Mouse (Mus musculus) myocyte (in vitro differentiated cells): ENCODE measurements around the gene Rbfox1. TPM values are rescaled to one million over a fixed set of nuclear protein-coding genes. Genes with fewer than 3 reads are reported as not detected.

Experiments
- H3K27me3 ChIP-seq: one replicate; pipeline ENCODE4 v1.6.1; 2011; ENCODE audit not compliant: control insufficient read depth, insufficient read depth, insufficient read length
- H3K36me3 ChIP-seq: one replicate; pipeline ENCODE4 v1.6.1; 2011; ENCODE audit not compliant: control insufficient read depth, insufficient read depth
- H3K4me2 ChIP-seq: one replicate; pipeline ENCODE4 v1.6.1; 2011; ENCODE audit warnings: low read depth, control low read depth
- H3K4me3 ChIP-seq: one replicate; pipeline ENCODE4 v1.5.1; 2011; ENCODE audit warnings: mild to moderate bottlenecking, control low read depth, moderate library complexity
- H3K79me2 ChIP-seq: one replicate; pipeline ENCODE4 v1.6.1; 2011; ENCODE audit not compliant: control insufficient read depth, insufficient read depth
- H3ac ChIP-seq: one replicate; pipeline ENCODE4 v1.6.1; 2011; ENCODE audit not compliant: control insufficient read depth, insufficient read length
- CEBPB ChIP-seq: IDR thresholded peaks from 2 replicates; pipeline ENCODE4 v1.6.1; 2011; ENCODE audit warnings: mild to moderate bottlenecking, moderate library complexity; ENCODE audit not compliant: poor library complexity, insufficient read depth, severe bottlenecking
- E2F4 ChIP-seq: IDR thresholded peaks from one replicate; pipeline ENCODE4 v1.6.1; 2011; ENCODE audit warnings: mild to moderate bottlenecking, control low read depth, moderate library complexity; ENCODE audit not compliant: insufficient read depth
- MAX ChIP-seq: IDR thresholded peaks from one replicate; pipeline ENCODE4 v1.6.1; 2011; ENCODE audit warnings: low read depth, mild to moderate bottlenecking, control low read depth
- MYOD1 ChIP-seq, 3 experiments: IDR thresholded peaks; one replicate each; pipeline ENCODE4 v1.6.1; 2011; ENCODE audit warnings: control low read depth in 2 of 3, low read depth in 2 of 3, mild to moderate bottlenecking in 2 of 3, moderate library complexity in 1 of 3; ENCODE audit not compliant: insufficient read length in 2 of 3, control insufficient read depth in 1 of 3
- MYOG ChIP-seq, 3 experiments: IDR thresholded peaks; one replicate each; pipeline ENCODE4 v1.6.1; 2011; ENCODE audit warnings: control low read depth in 2 of 3, low read depth in 2 of 3, mild to moderate bottlenecking in 2 of 3; ENCODE audit not compliant: insufficient read length in 2 of 3, control insufficient read depth in 1 of 3, insufficient read depth in 1 of 3
- POLR2A ChIP-seq: IDR thresholded peaks from one replicate; pipeline ENCODE4 v1.6.1; 2011; ENCODE audit warnings: low read depth, mild to moderate bottlenecking, control low read depth, moderate library complexity; ENCODE audit not compliant: insufficient read length
- POLR2AphosphoS2 ChIP-seq: IDR thresholded peaks from one replicate; pipeline ENCODE4 v1.6.1; 2011; ENCODE audit warnings: low read depth, control low read depth; ENCODE audit not compliant: insufficient read length
- REST ChIP-seq: IDR thresholded peaks from one replicate; pipeline ENCODE4 v1.6.1; 2011; ENCODE audit warnings: mild to moderate bottlenecking, control low read depth, moderate library complexity; ENCODE audit not compliant: insufficient read depth, insufficient read length
- SRF ChIP-seq: IDR thresholded peaks from one replicate; pipeline ENCODE4 v1.6.1; 2011; ENCODE audit warnings: low read depth; ENCODE audit not compliant: control insufficient read depth, insufficient read length
- TCF12 ChIP-seq: IDR thresholded peaks from one replicate; pipeline ENCODE4 v1.6.1; 2011; ENCODE audit warnings: mild to moderate bottlenecking, control low read depth; ENCODE audit not compliant: poor library complexity, insufficient read depth, severe bottlenecking
- TCF3 ChIP-seq: IDR thresholded peaks from one replicate; pipeline ENCODE4 v1.6.1; 2011; ENCODE audit warnings: low read depth, control low read depth; ENCODE audit not compliant: insufficient read length
- USF1 ChIP-seq: IDR thresholded peaks from one replicate; pipeline ENCODE4 v1.6.1; 2011; ENCODE audit warnings: low read depth, mild to moderate bottlenecking, control low read depth, moderate library complexity
- polyA plus RNA-seq: library from polyadenylated mRNA; unstranded; fragments of >200 nt; fragmentation: generic; extraction: Trizol; gene quantifications from one replicate; pipeline ENCODE4 v1.2.1, GENCODE M21; 2012; ENCODE audit warnings: missing spikeins

Gene Rbfox1
- polyA plus RNA-seq, 1 experiment: 8.3 TPM

GRCm38 (mm10) chr16:7447718-7448649 lies 1562.8 kb downstream of the Rbfox1 start:
- no peak overlapping the region for H3K4me2 ChIP-seq
- no peak overlapping the region for H3ac ChIP-seq
- no peak for TF ChIP-seq CEBPB
- no peak for TF ChIP-seq SRF
- no peak for TF ChIP-seq MYOD1 (IDR thresholded peaks at IDR 0.05; ENCODE audit: control insufficient read depth in 1 of 3, insufficient read length in 2 of 3, low read depth in 2 of 3)
- no peak for TF ChIP-seq TCF3
- no peak for TF ChIP-seq POLR2A
- no peak for TF ChIP-seq E2F4
- no peak for TF ChIP-seq POLR2AphosphoS2
- no peak for TF ChIP-seq MYOG (IDR thresholded peaks at IDR 0.05; ENCODE audit: control insufficient read depth in 1 of 3, insufficient read depth in 1 of 3, insufficient read length in 2 of 3, low read depth in 2 of 3)
- no peak for TF ChIP-seq USF1
- no peak for TF ChIP-seq MAX
- TF ChIP-seq TCF12: no peak
- no peak for TF ChIP-seq REST
- H3K4me3 ChIP-seq: no peak overlapping the region
- H3K79me2 ChIP-seq: no peaks in the 10 kb centered on the region
- no peaks in the 10 kb centered on the region for H3K27me3 ChIP-seq
- no peaks in the 10 kb centered on the region for H3K36me3 ChIP-seq

- Histone ChIP-seq H3K79me2 (no peaks in the 10 kb centered on the region), H3K4me2 (no peak overlapping the region), H3K36me3 (no peaks in the 10 kb centered on the region), H3ac (no peak overlapping the region), H3K4me3 (no peak overlapping the region), H3K27me3 (no peaks in the 10 kb centered on the region)
- TF ChIP-seq CEBPB (no peak), MYOG (IDR thresholded peaks at IDR 0.05; ENCODE audit: control insufficient read depth in 1 of 3, insufficient read depth in 1 of 3, insufficient read length in 2 of 3, low read depth in 2 of 3) (no peak), TCF12 (no peak), MYOD1 (IDR thresholded peaks at IDR 0.05; ENCODE audit: control insufficient read depth in 1 of 3, insufficient read length in 2 of 3, low read depth in 2 of 3) (no peak), USF1 (no peak), E2F4 (no peak), POLR2A (no peak), POLR2AphosphoS2 (no peak), REST (no peak), TCF3 (no peak), MAX (no peak), SRF (no peak)
Measured at GRCm38 (mm10) chr16:7451193-7451592, 1566.0 kb downstream of the Rbfox1 start.

- no peaks in the 10 kb centered on the region for H3K27me3 ChIP-seq
- no peak overlapping the region for H3K4me3 ChIP-seq
- TF ChIP-seq SRF: no peak
- no peak for TF ChIP-seq TCF3
- TF ChIP-seq REST: no peak
- no peak for TF ChIP-seq USF1
- no peak for TF ChIP-seq MYOG (IDR thresholded peaks at IDR 0.05; ENCODE audit: control insufficient read depth in 1 of 3, insufficient read depth in 1 of 3, insufficient read length in 2 of 3, low read depth in 2 of 3)
- H3K4me2 ChIP-seq: no peak overlapping the region
- H3K79me2 ChIP-seq: no peaks in the 10 kb centered on the region
- no peaks in the 10 kb centered on the region for H3K36me3 ChIP-seq
- no peak overlapping the region for H3ac ChIP-seq
Measured at GRCm38 (mm10) chr16:7457571-7457970, 1572.4 kb downstream of the Rbfox1 start.
